Mouse (Mus musculus): Measurements from ENCODE around the gene Nptxr. TPM values are rescaled to one million over a fixed set of nuclear protein-coding genes. Genes with fewer than 3 reads are reported as not detected.

The Nptxr gene
- polyA plus RNA-seq, 1 experiment: 0.60 TPM

- TF ChIP-seq CTCF (IDR thresholded peaks at IDR 0.05; ENCODE audit: control insufficient read depth, insufficient read depth, low read length): no peak
- TF ChIP-seq POLR2A (IDR thresholded peaks at IDR 0.05; ENCODE audit: borderline replicate concordance, control insufficient read depth, low read depth, low read length): 0 out of 2 replicates have a peak, but pooled peaks have one; percentile 31
- H3K4me3 ChIP-seq (replicated peaks; ENCODE audit: control insufficient read depth, low read depth, low read length): no peak overlapping the region
- 30% methylated on average over 17 of the region's 17 CpGs for WGBS
- peak overlapping the region; percentile 80 for H3K27ac ChIP-seq (ENCODE audit: control insufficient read depth, insufficient read depth, low read depth, low read length, poor library complexity)
- H3K4me1 ChIP-seq (ENCODE audit: control insufficient read depth, insufficient read depth, low read length): peaks cover 8% of the 10 kb centered on the region
These were observed 52.8 kb downstream of the Nptxr start for GRCm38 (mm10) chr15:79751772-79752171.

DNA sequence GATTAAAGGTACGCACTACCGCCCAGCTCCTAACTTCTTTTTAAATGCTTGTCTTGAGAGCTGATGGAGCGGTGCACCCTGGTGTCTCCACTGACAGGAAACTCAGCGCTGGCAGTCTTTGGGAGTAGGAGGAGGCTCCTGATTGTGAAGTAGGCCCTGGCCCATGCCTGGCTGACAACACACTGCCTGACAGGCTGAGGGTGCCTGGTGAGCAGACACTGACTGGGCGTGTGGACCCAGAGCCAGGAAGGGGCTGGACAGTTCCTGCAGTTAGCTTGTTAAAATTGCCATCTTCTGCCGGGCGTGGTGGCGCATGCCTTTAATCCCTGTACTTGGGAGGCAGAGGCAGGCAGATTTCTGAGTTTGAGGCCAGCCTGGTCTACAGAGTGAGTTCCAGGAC lies 54.3 kb downstream of the Nptxr start:
- Histone ChIP-seq H3K4me3 (replicated peaks; ENCODE audit: control insufficient read depth, low read depth, low read length) (no peak overlapping the region), H3K4me1 (ENCODE audit: control insufficient read depth, insufficient read depth, low read length) (peaks cover 3% of the 10 kb centered on the region; the same call in 1 of the 2 replicates), H3K27ac (ENCODE audit: control insufficient read depth, insufficient read depth, low read depth, low read length, poor library complexity) (no peak overlapping the region; the same call in 1 of the 2 replicates)
- TF ChIP-seq CTCF (IDR thresholded peaks at IDR 0.05; ENCODE audit: control insufficient read depth, insufficient read depth, low read length): no peak
- no peak for TF ChIP-seq POLR2A (IDR thresholded peaks at IDR 0.05; ENCODE audit: borderline replicate concordance, control insufficient read depth, low read depth, low read length)
- 80% methylated on average over 8 of the region's 8 CpGs for WGBS

DNA sequence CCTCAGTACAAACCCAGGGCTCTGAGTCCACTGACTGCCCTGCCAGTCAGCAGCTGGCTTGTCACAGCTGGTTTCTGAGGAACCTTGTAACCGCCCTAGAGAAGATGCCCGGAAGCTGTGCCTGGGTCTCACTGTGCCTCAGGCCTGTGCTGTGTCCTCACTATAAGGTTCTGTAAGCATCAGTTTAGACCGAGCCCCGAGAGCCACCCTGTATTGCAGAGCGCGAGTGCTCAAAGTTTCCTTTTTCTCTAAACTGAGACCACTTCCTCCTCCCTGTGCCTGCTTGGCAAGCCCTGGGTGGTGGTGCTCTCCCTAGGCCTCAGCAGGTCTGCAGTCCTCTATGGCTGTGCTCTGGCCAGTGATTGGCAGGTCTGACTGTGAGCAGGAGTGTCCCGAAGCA lies 55.4 kb downstream of the Nptxr start:
- Histone ChIP-seq H3K4me3 (replicated peaks; ENCODE audit: control insufficient read depth, low read depth, low read length) (no peak overlapping the region), H3K4me1 (ENCODE audit: control insufficient read depth, insufficient read depth, low read length) (peaks cover 1% of the 10 kb centered on the region; the same call in 1 of the 2 replicates), H3K27ac (ENCODE audit: control insufficient read depth, insufficient read depth, low read depth, low read length, poor library complexity) (peak overlapping the region; percentile 62)
- TF ChIP-seq POLR2A (IDR thresholded peaks at IDR 0.05; ENCODE audit: borderline replicate concordance, control insufficient read depth, low read depth, low read length) (no peak), CTCF (IDR thresholded peaks at IDR 0.05; ENCODE audit: control insufficient read depth, insufficient read depth, low read length) (no peak)
- WGBS: 26% methylated on average over 7 of the region's 7 CpGs

- H3K4me3 ChIP-seq (replicated peaks; ENCODE audit: control insufficient read depth, low read depth, low read length): no peak overlapping the region
- peak; percentile 50; the same call in 1 of the 2 replicates for TF ChIP-seq CTCF (IDR thresholded peaks at IDR 0.05; ENCODE audit: control insufficient read depth, insufficient read depth, low read length)
- TF ChIP-seq POLR2A (IDR thresholded peaks at IDR 0.05; ENCODE audit: borderline replicate concordance, control insufficient read depth, low read depth, low read length): no peak
- WGBS: 84% methylated on average over 11 of the region's 11 CpGs
- no peak overlapping the region for H3K27ac ChIP-seq (ENCODE audit: control insufficient read depth, insufficient read depth, low read depth, low read length, poor library complexity)
- peaks cover 2% of the 10 kb centered on the region; the same call in 1 of the 2 replicates for H3K4me1 ChIP-seq (ENCODE audit: control insufficient read depth, insufficient read depth, low read length)
These were observed 56.6 kb downstream of the Nptxr start for GRCm38 (mm10) chr15:79747998-79748397.

GRCm38 (mm10) chr15:79745883-79746282 lies 58.7 kb downstream of the Nptxr start:
- no peak for TF ChIP-seq POLR2A (IDR thresholded peaks at IDR 0.05; ENCODE audit: borderline replicate concordance, control insufficient read depth, low read depth, low read length)
- no peak for TF ChIP-seq CTCF (IDR thresholded peaks at IDR 0.05; ENCODE audit: control insufficient read depth, insufficient read depth, low read length)
- 89% methylated on average over 5 of the region's 5 CpGs for WGBS
- Histone ChIP-seq H3K27ac (ENCODE audit: control insufficient read depth, insufficient read depth, low read depth, low read length, poor library complexity) (no peak overlapping the region), H3K4me3 (replicated peaks; ENCODE audit: control insufficient read depth, low read depth, low read length) (no peak overlapping the region), H3K4me1 (ENCODE audit: control insufficient read depth, insufficient read depth, low read length) (peaks cover 3% of the 10 kb centered on the region; the same call in 1 of the 2 replicates)

DNA sequence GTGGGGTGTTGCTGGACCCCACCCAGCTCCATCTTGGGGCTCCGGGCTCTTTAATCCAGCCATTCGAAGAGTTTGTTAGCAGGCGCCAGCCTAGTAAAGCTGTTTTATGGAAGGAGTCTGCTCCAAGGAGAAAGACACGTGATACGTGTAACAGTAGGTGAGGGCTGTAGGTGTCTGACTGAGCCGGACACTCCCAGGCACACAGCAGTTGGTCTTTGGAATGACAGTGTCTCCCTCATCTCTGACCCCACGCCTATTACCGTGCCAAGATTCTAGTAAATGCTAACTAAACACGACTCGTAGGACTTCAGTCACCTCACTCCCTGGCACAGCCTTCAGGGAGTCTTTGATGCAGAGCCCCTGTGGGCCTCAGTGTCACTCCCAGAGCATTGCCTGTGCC lies 59.3 kb downstream of the Nptxr start:
- no peak for TF ChIP-seq CTCF (IDR thresholded peaks at IDR 0.05; ENCODE audit: control insufficient read depth, insufficient read depth, low read length)
- no peak for TF ChIP-seq POLR2A (IDR thresholded peaks at IDR 0.05; ENCODE audit: borderline replicate concordance, control insufficient read depth, low read depth, low read length)
- no peak overlapping the region for H3K4me3 ChIP-seq (replicated peaks; ENCODE audit: control insufficient read depth, low read depth, low read length)
- 86% methylated on average over 10 of the region's 10 CpGs for WGBS
- H3K27ac ChIP-seq (ENCODE audit: control insufficient read depth, insufficient read depth, low read depth, low read length, poor library complexity): no peak overlapping the region
- H3K4me1 ChIP-seq (ENCODE audit: control insufficient read depth, insufficient read depth, low read length): peaks cover 3% of the 10 kb centered on the region; the same call in 1 of the 2 replicates

GRCm38 (mm10) chr15:79744742-79745141 lies 59.8 kb downstream of the Nptxr start:
- Histone ChIP-seq H3K27ac (ENCODE audit: control insufficient read depth, insufficient read depth, low read depth, low read length, poor library complexity) (no peak overlapping the region), H3K4me1 (ENCODE audit: control insufficient read depth, insufficient read depth, low read length) (peaks cover 3% of the 10 kb centered on the region; the same call in 1 of the 2 replicates), H3K4me3 (replicated peaks; ENCODE audit: control insufficient read depth, low read depth, low read length) (no peak overlapping the region)
- TF ChIP-seq CTCF (IDR thresholded peaks at IDR 0.05; ENCODE audit: control insufficient read depth, insufficient read depth, low read length): no peak
- no peak for TF ChIP-seq POLR2A (IDR thresholded peaks at IDR 0.05; ENCODE audit: borderline replicate concordance, control insufficient read depth, low read depth, low read length)
- WGBS: 81% methylated on average over 8 of the region's 8 CpGs

DNA sequence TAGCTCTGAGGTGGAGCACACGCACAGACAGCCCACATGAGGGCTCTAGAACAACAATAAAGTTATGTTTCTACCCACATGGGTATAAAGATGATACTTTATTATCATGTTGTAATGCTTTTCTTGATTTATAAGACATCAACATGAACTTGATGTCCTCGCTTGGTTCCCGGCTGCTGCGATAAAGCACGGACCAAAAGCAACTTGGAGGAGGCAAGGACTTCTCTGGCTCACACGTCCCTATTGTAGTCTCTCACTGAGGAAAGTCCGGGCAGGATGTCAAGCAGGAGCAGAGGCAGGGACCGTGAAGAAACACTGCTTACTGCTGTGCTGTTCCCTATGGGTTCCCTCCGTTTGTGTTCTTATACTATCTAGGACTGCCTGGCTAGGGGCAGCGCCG lies 60.6 kb downstream of the Nptxr start:
- peaks cover 2% of the 10 kb centered on the region; the same call in 1 of the 2 replicates for H3K4me1 ChIP-seq (ENCODE audit: control insufficient read depth, insufficient read depth, low read length)
- no peak for TF ChIP-seq CTCF (IDR thresholded peaks at IDR 0.05; ENCODE audit: control insufficient read depth, insufficient read depth, low read length)
- TF ChIP-seq POLR2A (IDR thresholded peaks at IDR 0.05; ENCODE audit: borderline replicate concordance, control insufficient read depth, low read depth, low read length): no peak
- H3K4me3 ChIP-seq (replicated peaks; ENCODE audit: control insufficient read depth, low read depth, low read length): no peak overlapping the region
- 89% methylated on average over 11 of the region's 11 CpGs for WGBS
- no peak overlapping the region for H3K27ac ChIP-seq (ENCODE audit: control insufficient read depth, insufficient read depth, low read depth, low read length, poor library complexity)

DNA sequence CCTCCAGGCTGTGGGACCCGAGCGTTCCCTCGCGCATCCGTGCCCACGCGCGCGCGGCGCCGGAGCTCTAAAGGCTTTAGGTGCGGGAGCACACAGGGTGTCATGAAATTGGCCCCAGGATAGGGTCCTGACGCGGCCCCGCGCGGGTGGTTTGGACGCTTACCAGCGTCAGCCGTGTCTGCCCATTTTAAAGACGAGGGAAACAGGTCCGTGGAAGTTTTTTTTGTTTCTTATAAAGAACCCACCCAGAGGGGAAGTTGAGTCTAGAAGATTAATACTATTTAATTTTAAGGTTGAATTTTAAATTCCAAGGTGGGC lies 61.9 kb downstream of the Nptxr start:
- H3K4me1 ChIP-seq (ENCODE audit: control insufficient read depth, insufficient read depth, low read length): peaks cover 7% of the 10 kb centered on the region; the same call in 1 of the 2 replicates
- peak overlapping the region; percentile 97 for H3K27ac ChIP-seq (ENCODE audit: control insufficient read depth, insufficient read depth, low read depth, low read length, poor library complexity)
- under 1% methylated on average over 23 of the region's 23 CpGs for WGBS
- no peak for TF ChIP-seq CTCF (IDR thresholded peaks at IDR 0.05; ENCODE audit: control insufficient read depth, insufficient read depth, low read length)
- no peak for TF ChIP-seq POLR2A (IDR thresholded peaks at IDR 0.05; ENCODE audit: borderline replicate concordance, control insufficient read depth, low read depth, low read length)
- peak overlapping the region; percentile 81 for H3K4me3 ChIP-seq (replicated peaks; ENCODE audit: control insufficient read depth, low read depth, low read length)

All from bone marrow, adult 2 months (tissue).